Mouse (Mus musculus): ENCODE data around the gene Hist1h2bb.

Hist1h2bb gene

DNA sequence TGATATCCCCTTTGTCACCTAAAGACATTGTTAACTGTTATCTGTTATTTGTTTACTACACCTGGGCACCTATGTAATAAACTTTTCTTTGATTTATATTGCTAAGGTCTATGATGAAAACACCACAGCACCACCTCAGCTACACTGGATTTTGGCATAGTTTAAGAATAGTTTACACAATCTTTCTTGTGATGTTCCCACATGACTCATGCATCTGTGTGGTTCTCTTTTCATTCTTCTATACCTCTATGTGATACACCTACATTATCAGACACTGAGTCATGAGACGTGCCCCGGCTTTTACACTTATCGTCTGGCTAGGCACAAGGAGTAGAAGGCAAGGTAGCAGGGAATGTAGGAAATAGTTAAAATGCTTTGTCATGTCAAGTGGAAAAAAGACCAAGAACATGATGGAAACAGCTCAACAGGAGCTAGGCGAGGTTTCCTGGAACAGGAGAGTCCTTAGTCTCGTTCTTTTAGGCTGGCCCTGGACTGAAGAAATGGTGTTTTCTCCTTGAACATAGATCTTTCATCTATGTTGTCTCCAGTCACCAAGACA is 3.1 kb downstream of the Hist1h2bb start:
- no peak for DNase-seq (ENCODE audit: low read depth, low spot score)

DNA sequence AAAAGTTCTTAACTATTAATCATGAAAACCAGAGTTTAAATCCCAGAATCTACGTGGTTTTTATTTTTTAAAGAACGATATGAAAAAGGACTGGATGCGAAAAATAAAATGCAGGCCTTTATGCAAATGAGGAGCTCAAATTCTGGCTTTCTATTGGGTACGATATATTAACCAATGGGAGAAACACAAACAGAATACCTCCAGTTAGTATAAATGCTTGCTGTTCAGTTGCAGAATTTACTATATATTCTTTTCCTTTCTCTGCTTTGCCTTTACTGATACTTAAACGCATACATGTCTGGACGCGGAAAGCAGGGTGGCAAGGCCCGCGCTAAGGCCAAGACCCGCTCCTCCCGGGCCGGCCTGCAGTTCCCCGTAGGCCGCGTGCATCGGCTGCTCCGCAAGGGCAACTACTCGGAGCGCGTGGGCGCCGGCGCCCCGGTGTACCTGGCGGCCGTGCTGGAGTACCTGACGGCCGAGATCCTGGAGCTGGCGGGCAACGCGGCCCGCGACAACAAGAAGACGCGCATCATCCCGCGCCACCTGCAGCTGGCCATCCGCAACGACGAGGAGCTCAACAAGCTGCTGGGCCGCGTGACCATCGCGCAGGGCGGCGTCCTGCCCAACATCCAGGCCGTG is 4.4 kb downstream of the Hist1h2bb start, which contains the start of gene Hist1h2ab:
Gene Hist1h2ab (plus strand): TSS at position 288 of the 639 bp plus-strand sequence.
- DNase-seq (ENCODE audit: low read depth, low spot score): peak; percentile 74

DNA sequence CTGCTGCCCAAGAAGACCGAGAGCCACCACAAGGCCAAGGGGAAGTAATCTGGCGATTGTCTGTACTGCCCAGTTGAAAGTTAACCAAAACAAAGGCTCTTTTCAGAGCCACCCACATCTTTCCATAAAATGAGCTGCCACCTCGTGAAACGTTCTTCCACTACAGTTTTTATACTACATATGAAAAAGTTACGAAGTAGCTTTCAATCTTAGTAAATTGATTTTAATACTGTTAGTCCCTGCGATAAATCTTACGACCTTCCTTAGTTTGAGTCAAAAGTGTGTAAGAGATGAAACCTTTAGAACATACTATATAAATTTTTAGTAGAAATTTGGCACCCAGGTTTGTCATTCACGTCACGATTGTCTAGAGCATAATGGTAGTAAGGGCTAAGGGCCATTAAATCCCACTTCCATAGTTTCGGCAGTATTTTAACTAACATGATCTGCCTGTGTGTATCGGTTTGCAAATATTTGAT is 5.0 kb downstream of the Hist1h2bb start:
- peak; percentile 50 for DNase-seq (ENCODE audit: low read depth, low spot score)

DNA sequence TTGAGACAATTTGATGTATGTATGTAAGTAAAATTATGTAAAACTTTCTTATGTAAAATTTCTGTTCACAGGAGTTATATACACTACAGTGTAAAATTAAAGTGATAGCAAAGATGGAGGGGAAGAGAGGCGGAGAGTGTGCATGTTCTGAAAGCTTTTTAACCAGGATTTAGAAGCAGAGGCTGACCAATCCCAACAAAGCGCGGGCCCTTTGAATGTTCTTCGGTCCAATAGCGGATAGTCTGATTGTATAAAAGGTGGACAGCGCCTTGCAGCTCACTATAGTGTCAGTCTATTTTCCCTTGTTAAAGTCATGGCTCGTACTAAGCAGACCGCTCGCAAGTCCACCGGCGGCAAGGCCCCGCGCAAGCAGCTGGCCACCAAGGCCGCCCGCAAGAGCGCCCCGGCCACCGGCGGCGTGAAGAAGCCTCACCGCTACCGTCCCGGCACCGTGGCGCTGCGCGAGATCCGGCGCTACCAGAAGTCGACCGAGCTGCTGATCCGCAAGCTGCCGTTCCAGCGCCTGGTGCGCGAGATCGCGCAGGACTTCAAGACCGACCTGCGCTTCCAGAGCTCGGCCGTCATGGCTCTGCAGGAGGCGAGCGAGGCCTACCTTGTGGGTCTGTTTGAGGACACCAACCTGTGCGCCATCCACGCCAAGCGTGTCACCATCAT is 5.7 kb downstream of the Hist1h2bb start, which contains the start of gene Hist1h3b:
Gene Hist1h3b (plus strand): TSS at position 201 of the 675 bp plus-strand sequence.
- peak; percentile 94 for DNase-seq (ENCODE audit: low read depth, low spot score)

DNA sequence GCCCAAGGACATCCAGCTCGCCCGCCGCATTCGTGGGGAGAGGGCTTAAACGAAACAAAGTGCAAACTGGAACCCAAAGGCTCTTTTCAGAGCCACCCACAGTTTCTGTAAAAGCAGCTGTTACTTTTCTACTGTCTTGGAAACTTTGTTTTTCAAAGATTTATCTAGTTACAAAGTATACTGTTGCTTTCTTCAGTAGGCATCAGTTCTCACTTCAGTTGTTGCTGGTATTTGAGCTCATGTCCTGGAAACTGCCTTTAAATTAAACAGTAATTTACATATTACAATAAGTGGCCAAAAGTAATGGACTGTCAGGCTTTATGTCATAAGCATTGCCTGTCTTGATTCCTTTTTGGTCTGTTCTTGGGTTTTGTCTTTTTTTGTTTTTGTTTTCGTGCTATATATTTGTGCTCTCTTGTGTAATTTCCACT is 6.2 kb downstream of the Hist1h2bb start:
- no peak for DNase-seq (ENCODE audit: low read depth, low spot score)

DNA sequence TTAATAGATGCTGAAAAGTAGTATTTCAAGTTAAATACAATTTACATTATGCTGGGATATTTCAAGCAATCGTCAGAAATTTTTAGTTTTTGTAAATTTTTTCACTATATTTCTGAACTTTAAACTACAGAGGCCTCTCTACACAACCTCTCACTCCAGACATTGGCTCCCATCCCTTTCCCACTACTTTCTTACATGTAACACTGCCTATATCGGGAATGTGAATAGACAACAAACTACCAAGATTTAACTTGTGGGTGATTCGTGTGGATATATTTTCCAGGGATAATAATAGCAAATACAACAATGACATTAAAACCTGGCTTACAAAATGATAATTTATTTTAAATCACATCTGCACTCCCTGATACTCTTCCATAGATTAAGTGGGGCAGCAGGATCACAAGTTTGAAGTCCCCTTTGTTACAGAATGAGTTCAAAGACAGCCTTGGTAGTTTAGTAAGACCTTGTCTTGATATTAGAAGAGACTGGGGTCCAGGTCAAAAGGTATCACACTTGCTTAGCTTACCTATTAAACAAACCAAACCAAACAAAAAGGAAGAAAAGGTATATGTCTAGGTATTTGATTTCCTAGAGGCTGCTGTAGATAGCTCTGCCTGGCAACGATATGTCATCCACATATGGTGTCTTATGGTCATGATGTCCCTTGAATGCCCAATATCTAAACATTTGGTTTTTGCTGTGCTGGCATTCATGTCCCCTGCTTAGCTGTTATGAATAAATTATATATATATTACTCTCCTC is 7.0 kb downstream of the Hist1h2bb start:
- DNase-seq (ENCODE audit: low read depth, low spot score): no peak

DNA sequence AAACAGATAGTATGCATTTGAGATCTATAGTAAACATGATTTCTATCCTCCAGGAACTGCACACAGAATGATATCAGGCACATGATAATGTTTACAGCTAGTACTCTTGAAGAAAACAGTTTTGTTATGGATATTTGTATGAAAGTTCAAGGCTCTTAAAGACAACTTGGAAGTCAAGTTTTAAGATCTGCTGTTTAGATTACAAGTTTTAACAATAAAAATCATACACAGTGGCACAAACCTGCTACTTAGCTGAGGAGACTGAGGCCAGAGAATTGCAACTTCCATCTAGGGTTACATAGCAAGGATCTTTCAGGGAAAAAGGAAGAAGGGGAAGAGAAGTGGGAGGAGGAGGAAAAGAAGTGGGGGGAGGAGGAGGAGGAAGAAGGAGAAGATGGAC is 8.5 kb downstream of the Hist1h2bb start:
- DNase-seq (ENCODE audit: low read depth, low spot score): no peak

DNA sequence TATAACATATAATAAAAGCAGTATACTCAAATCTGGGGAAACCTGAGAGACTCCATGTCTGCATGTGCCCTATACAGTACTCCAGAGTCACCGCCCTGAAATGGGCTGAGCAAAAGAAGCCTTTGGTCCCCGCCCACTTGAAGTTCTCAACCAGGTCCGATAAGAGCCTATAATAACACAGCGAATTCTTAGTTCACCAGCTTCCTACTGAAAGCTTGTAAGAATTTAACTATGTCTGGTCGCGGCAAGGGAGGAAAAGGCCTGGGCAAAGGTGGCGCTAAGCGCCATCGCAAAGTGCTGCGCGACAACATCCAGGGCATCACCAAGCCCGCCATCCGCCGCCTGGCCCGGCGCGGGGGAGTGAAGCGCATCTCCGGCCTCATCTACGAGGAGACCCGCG is 10.3 kb downstream of the Hist1h2bb start, which contains the start of gene Hist1h4b:
Gene Hist1h4b (plus strand): TSS at position 224 of the 400 bp plus-strand sequence.
- peak; percentile 90 for DNase-seq (ENCODE audit: low read depth, low spot score)

DNA sequence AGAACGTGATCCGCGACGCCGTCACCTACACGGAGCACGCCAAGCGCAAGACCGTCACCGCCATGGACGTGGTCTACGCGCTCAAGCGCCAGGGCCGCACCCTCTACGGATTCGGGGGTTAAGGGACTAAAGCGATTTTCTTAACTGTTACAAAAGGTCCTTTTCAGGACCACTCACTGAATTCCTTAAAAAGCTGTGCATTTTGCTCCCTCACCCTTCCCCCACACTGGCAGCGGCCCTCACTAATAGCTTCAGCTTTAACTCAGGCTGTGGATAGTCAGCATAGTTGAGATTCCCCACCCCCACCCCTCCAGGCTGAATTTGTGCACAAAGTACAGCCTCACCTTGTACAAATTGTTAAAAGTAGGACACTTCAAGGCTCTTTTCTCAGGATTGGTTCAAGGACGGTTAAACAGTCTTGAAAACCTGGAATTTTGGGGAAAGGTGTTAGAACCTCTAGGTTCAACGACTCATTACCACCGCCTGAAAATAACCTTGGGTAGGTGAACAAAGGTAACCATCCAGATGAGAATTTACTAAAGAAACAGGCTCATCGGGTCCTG is 10.8 kb downstream of the Hist1h2bb start:
- peak; percentile 62 for DNase-seq (ENCODE audit: low read depth, low spot score)

DNA sequence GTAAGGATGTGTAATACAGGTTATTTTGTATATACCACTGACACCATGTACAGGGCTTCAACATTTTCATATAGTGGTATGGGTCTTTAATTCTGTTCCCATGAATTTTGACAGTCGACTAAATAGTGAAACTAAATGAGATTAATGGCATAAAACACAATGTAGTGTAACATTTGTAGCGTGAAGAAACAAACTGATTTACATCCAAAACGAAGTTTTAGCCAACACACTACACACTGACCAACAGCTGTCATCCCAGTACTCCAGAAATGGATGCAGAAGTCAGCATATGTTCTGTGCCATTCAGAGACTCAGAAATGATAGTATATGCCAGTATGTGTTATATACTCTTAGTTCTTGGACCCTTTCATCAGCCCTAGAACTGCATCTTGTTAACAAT is 11.4 kb downstream of the Hist1h2bb start:
- no peak for DNase-seq (ENCODE audit: low read depth, low spot score)

DNA sequence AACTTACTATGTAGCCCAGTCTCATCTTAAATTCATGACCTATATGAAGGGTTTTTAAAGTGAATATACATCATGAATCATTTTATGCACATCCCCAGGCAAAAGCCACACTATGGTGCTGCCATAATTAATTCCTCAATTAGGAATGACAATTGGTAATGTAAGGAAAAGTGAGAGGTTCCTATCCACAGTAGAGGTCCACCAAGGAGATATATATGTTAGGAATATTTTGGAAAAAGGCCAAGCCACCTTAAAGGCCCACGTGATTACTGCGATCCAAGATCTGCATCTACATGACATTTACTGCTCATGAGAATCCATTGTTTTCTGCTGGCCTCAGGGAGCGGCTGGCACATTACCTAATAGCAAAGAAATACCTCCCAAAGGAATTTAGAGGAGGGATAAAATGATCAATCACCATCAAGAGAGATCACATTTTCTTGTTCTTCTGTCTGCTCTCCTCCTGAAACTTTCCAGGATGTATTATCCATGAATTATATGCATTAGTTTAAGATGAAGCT is 12.8 kb downstream of the Hist1h2bb start:
- DNase-seq (ENCODE audit: low read depth, low spot score): no peak

DNA sequence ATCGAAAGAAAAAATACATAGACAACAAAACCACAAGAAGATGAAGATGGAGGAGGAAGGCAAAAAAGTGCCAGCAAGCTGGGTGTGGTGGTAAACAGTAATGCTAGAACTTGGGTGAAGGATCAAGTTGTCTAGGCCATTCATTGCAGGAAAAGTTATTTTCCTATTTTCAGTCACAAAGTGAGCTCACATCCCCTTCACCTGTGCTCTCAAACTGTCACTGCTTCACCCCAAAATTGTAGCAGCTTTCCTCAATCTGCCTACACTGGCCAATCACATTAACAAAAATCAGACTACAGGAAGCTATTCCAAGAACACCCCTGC is 13.3 kb downstream of the Hist1h2bb start:
- peak; percentile 61 for DNase-seq (ENCODE audit: low read depth, low spot score)

DNA sequence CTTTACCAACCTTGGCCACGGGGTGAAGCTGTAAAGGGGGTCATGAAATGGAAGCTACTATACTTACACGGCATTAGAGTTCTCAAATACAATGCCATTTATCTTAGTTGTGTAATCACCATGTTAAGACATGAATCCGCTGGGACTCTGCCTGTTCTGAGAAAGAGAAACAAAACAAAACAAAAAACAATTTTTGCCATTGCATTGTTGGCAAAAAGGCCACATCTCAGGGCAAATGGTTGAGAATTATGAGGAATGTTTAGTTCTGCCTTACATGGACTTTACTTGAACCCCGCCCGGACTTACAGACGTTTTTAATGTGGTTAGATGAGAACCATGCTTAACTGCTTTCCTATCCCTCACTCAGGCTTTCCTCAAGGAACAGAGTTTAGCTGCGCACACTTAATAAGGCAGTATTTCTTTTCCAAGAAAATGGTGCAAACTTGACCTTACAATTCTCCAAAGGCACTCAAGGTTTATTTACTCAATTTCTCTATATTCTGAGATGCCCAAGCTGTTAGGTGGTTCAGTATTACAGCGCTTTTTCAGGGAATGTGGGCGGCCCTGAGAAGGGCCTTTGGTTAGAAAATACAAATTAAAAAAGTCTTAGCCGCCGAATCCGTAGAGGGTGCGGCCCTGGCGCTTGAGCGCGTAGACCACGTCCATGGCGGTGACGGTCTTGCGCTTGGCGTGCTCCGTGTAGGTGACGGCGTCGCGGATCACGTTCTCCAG is 13.9 kb downstream of the Hist1h2bb start:
- DNase-seq (ENCODE audit: low read depth, low spot score): no peak

DNA sequence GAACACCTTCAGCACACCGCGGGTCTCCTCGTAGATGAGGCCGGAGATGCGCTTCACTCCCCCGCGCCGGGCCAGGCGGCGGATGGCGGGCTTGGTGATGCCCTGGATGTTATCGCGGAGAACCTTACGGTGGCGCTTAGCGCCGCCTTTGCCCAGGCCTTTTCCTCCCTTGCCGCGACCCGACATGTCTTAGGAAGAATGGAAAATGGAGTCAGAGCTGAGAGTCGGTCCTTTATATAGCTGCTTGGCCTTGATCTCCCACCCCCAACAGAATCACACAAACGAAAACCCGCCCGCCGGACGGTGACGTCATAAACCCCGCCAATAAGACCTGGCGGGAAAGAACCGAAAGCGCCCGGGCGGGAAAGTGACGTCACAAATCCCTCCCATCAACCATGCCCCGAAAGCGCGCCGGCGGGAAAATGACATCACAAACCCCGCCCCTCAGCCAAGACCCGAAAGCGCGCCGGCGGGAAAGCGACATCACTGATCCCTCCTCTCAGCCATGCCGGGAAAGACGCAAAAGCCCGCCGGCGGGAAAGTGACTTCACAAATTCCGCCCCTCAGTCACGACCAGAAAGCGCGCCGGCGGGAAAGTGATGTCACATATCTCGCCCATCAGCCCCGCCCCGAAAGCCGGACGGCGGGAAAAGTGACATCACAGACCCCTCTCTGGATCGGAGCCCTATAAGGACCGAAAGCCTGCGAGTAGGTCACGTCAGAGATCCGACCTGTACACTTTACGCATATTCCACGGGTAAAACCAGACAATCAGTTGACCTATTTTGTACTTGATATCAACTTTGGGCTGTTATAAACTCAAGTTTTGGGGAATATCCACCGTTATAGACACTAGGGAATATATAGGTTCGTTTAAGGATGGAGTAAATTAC is 14.7 kb downstream of the Hist1h2bb start, which contains the start of gene Hist1h4a:
Gene Hist1h4a (minus strand): TSS at position 259 of the 893 bp plus-strand sequence.
- peak; percentile 98 for DNase-seq (ENCODE audit: low read depth, low spot score)

DNA sequence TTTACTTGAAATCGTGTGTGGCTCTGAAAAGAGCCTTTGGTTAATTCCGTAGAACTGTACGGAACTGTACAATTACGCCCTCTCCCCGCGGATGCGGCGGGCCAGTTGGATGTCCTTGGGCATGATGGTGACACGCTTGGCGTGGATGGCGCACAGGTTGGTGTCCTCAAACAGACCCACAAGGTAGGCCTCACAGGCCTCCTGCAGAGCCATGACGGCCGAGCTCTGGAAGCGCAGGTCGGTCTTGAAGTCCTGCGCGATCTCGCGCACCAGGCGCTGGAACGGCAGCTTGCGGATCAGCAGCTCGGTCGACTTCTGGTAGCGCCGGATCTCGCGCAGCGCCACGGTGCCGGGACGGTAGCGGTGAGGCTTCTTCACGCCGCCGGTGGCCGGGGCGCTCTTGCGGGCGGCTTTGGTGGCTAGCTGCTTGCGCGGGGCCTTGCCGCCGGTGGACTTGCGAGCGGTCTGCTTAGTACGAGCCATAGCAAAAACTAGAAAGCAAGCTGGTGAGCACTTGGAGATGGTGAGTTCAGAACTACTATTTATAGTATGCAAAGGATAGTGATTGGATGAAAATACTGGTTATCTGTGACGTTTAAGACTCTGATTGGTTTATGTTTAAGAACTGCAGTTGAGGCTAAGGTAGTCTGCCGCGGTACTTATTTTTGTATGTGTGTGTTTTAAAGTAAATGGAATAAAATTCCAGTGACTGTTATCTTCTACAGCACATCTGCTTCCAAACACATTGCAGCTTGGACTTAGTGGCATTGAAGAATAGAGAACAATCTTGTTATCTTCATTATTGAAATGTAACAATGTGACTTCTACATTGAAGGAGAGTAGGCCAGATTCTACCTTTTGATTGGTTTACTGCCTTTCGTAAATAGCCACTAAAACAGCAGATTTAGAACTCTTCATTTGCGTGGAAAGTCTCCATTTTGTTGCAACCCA is 15.6 kb downstream of the Hist1h2bb start, which contains the start of gene Hist1h3a:
Gene Hist1h3a (minus strand): TSS at position 516 of the 951 bp plus-strand sequence.
- peak; percentile 86 for DNase-seq (ENCODE audit: low read depth, low spot score)

DNA sequence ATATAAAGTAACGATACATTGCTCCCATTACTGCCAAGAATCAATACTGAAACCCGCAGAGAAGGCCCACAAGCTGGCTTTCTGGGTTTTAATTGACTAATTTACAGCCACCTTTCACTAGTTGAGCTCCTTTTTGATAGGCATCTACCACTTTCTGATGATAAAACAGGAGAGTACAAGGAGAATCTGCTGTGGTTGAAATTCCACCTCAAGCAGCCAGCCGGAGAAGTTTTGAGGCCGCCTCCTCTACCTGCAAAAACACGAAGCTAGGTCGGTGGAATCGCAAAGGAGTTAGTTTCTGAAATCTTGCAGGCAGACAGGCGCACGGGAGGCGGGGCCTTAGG is 16.7 kb downstream of the Hist1h2bb start:
- DNase-seq (ENCODE audit: low read depth, low spot score): no peak

DNA sequence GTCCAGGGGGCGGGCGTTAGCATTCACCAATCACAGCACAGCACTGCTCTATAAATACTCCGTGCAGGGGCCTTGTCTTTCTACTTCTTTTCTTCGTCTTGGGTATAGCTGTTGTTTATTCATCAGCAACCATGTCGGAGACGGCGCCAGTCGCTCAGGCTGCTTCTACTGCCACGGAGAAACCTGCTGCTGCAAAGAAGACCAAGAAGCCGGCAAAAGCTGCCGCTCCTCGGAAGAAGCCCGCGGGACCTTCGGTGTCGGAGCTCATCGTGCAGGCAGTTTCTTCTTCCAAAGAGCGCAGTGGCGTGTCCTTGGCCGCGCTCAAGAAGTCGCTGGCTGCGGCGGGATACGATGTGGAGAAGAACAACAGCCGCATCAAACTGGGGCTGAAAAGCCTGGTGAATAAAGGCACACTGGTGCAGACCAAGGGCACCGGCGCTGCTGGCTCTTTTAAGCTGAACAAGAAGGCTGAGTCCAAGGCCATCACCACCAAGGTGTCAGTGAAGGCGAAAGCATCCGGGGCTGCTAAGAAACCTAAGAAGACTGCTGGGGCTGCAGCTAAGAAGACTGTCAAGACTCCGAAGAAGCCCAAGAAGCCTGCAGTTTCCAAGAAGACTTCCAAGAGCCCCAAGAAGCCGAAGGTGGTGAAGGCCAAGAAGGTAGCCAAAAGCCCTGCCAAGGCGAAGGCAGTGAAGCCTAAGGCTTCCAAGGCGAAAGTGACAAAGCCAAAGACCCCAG is 17.2 kb downstream of the Hist1h2bb start, which contains the start of gene Hist1h1a:
Gene Hist1h1a (plus strand): TSS at position 81 of the 738 bp plus-strand sequence.
- DNase-seq (ENCODE audit: low read depth, low spot score): peak; percentile 91

Measured in mesoderm, embryonic 11.5 days (tissue).